Mouse (Mus musculus): ENCODE data around the gene Leap2.
"Not testable (repeated sequence)": the region's sequence is repeated elsewhere in the genome, so short reads cannot be mapped to it uniquely, and the experiment has no call there.

The Leap2 gene

DNA sequence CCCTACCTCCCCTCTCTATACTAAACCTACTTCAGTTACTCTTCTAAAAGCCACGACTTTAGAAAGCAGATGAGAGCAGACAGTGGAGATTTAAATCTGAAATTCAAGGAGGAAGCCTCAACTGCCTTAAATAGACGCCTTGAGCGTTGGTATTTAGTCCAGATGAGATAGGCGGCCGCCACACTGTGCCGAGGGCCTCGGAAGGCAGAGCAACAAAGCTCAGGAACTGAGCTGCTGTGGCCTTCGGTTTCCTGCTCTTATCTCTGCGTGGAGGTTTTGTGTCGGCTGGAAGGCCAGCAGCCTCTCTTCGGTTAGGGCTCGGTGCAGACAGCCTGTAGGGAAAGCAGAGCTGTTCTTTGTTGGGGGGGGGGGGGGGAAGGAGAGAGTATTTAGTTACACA lies 19.0 kb upstream of the Leap2 start:
- no peak for DNase-seq (ENCODE audit: low read depth)

DNA sequence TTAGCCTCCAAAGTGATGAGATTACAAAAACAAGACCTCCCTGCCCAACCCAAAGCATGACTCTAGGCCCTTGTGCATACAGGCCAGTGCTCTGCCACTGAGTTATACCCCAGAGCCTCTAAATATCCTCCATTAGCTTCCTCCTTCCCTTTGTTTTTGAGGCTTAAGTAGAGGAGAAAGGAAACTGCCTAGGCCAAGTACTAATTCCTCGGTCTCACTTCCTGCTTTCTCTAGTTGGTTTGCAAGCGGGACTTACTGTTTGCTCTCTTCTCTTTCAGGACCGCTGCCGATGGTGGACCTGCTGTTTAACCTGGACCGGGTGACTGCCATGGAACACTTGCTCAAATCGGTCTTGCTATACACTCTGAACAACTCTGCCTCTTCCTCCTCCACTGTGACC lies 13.4 kb upstream of the Leap2 start:
- DNase-seq (ENCODE audit: low read depth) = no peak

DNA sequence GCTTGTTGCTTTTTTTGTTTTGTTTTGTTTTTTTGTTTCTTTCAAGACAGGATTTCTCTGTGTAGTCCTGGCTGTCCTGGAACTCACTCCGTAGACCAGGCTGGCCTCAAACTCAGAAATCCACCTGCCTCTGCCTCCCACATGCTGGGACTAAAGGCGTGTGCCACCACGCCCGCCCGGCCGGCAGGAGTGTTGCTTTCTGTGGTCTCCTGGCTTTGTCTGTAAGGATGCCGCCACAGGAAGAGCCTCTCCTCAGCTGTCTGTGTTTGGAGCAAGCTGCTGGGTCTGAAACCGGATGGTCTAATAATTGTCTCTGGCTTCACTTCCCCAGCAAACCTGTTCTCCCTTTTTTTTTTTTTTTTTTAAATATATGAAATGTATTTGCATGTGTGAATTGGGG lies 12.5 kb upstream of the Leap2 start:
- DNase-seq (ENCODE audit: low read depth) = no peak

DNA sequence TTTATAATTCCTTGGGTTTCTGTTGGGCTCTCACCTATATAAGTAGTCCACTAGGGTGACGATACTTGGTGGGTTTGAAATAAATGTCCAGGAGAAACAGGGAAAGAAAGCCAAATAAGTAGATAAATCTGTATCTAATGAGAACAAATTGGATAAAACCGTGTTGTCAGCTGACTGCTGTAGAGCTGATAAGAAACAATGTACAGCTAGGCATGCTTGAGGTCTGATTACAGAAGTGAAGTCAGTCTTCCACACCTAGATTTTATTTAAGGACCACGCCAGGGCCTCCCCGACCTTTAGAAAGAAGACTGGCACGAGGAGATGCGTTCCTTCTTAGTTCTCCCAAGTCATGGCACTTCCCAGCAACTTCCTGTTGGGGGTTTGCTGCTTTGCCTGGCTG lies 10.1 kb upstream of the Leap2 start:
- DNase-seq (ENCODE audit: low read depth) = no peak

DNA sequence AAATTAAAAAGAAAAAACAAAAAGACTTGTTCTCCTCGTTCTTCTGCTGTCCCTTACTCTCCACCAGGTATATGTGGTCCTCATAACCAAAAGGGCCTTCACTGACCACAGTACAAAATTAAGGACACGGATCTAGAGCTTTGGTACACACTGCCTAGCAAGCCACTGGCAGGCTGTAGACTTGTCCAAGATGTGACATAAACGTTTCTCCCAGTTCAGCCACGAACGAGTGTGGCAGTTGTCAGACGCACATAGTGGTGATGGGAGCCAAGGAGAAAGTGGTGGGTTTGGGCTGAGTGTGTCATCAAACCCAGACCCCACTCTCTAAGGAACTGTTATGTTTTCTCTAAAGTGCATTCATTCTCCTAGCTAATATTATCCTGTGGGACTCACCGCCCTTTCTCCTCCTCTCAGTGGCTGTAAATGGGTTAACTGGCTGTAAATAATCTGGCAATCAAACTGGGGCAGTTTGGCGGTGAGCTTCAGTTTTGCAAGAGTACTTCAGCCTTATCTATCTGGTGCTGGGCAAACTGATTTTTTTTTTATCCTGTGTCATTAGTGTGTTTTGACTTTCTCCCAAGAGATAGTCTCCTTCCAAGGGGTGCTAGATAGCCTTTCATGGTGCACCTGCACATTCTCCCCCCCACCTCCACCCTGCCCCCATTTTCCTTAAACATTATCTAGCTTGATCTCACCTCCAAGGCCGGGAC lies 8.5 kb upstream of the Leap2 start:
- no peak for DNase-seq (ENCODE audit: low read depth)

DNA sequence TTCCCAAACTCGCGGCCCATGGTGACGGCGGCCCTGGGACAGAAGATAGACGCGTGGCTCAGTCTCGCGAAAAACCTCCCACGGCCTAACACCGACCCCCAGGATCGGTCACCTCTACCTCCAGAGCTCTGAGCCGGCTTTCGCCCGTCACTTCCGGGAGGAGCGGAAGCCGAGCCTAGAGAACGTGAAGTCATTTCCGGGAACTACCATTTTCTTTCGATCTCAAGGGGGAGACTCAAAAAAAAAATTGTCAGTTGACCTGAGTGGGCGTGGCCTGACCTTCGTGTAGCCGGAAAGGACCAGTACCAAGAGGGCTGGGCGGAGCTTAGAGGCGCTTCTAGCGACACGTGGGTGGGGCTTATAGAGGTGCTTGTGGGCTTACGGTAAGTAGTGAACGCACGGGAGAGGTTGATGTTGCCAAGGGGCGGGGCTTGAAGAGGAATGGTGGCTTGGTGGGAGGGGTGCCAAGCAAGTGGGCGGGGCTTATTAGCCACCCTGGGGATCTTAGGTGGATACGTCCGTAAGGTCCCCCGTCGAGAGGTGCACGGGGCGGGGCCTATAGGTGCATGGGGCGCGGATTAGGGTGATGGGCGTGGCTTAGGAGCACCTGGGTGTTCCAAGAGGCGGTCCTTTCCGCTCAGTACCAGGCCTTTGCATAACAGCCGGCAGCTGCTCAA lies 7.8 kb upstream of the Leap2 start, which contains the start of the genes Uqcrq and Gdf9:
Uqcrq (minus strand) TSS at position 162 of the 677 bp plus-strand sequence.
Gdf9 (plus strand) TSS at position 354 of the 677 bp plus-strand sequence.
- peak; percentile 99 for DNase-seq (ENCODE audit: low read depth)

DNA sequence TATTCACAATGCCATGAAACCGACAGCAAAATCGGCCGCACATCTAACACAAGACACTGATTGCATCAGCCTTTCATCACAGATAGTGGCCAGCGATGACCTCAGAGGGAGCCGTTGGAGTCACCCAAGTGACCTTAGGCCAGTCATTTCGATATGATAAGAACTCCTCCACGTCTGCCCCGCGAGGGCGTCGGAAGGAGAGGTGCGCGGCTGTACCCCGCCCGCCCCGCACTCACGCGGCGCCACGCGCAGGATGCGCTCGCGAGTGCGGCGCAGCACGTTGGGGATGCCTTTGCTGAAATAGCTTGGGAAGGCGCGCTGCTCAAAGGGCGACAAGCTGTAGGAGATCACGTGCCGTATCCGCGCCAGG lies 7.3 kb upstream of the Leap2 start:
- peak; percentile 22 for DNase-seq (ENCODE audit: low read depth)

DNA sequence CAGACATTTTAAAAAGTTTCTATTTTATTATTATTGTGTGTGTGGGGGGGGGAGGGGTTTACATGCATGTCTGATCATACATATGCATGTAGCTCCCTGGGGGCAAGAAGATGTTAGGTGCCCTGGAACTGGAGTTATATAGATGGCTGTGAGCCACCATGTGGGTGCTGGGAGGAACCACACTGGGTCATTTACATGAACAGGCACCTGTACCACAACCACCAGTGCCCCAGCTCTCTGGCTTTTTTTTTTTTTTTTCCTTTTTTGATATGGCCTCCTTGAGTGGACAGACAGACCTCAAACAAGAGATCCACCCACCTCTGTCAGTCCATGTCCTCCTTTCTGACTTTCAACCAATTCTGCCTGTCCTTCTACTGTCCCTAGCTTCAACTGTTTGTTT lies 6.2 kb upstream of the Leap2 start:
- DNase-seq (ENCODE audit: low read depth) = no peak

DNA sequence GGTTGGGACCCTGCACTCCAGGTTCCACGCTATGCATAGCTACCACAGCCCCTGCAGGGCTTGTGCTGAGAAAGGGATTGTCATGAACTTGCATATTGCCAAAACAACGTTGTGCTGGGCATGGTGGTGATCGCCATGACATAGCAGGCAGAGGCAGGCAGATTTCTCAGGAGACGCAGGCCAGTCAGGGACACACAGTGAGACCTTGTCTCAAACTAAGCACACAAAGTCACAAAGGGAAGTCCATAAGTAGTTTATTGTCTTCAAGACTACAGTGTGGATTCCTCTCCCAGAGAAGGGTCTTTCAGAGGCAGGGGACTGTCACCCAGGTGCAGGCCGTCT lies 5.7 kb upstream of the Leap2 start:
- DNase-seq (ENCODE audit: low read depth) = no peak

DNA sequence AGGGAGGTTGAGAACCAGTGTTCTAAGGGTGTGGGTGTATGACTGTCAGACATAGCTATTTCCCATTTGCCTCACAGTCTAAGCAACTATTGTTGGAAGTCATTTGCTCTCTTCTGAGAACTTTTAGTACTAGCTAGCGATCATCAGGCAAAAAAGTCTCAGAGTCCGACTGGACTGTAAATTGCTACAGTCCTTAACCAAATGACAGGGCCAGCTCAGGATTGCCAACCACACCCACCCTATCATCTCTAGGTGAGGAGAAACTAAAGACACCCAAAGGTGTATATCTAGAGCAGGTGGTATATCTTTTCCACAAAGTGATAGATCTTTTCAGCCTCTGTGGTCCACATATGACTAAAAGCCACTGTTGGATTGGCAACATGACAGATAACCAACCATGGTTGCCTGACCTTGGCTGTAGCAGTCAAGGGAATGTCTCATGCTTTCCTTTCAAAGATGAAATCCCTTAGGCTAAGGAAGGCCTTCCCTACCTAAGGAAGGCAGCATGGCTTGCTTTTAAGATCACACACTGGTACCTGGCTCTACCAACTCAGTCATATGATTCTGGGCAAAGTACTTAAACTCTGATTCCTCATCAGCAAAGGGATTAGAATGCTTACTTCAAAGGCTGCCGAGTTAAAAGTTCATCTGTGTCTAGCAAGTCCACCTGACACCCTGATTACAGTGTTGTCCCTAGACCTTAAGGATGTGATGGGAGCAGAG lies 5.2 kb upstream of the Leap2 start:
- DNase-seq (ENCODE audit: low read depth) = no peak

DNA sequence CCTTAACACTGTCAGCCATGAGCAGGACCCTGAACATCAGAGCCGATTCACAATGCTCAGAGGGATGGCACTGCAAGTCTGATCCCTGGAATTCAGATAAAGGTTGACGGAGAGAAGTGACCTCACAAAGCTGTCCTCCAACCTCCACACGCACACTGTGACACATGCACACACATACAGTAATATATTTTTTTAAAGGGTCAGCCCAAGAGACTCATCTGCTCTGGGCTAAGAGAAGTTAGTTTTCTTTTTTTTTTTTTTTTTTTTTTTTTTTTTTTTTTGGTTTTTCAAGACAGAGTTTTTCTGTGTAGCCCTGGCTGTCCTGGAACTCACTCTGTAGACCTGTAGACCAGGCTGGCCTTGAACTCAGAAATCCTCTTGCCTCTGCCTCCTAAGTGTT lies 3.9 kb upstream of the Leap2 start:
- DNase-seq (ENCODE audit: low read depth) = not testable (repeated sequence)

DNA sequence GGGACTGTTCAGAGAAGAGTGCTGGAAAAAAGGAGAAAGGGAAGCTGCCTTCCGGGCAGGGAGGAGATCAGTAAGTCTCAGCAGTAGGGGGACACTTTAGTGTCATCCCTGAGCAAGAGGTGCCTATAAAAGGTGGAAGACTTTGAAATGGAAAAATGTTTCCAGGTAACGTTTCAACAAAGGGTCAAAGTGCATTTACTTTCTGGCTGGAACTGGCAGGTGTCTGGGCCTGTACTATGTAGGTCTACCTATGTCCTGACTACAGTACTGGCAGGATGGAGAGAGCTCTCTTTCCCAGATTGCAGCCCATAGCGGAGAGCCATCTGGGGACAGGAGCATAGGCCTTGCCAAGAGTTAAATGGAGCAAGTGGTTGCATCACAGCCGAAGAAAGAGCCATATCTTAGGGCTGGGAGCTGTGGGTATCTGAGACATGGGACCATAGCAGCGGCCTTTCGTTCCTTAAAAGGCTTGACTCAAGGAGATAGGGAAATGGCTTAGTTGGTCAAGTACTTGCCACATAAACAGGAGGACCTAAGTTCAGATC lies 2.8 kb upstream of the Leap2 start:
- DNase-seq (ENCODE audit: low read depth) = no peak

DNA sequence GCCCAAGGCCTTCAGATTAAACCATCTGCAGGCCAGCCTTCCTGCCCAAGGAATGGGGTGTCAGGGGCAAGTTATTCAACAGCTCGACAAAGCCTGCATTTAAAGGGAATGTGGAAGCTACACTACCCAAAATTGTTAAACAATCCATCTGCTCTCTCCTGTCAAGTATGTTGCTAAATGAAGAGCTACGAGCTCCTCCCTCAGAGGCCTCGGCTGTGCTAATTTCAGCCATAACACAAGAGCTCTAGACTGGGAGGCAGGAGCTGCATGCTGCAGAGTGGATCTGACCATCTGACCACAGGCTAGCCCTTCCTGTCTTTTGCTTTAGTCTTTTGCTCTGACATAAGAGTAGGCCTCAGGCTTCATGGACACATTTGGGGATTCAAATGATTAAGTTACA lies 2.3 kb upstream of the Leap2 start:
- no peak for DNase-seq (ENCODE audit: low read depth)

DNA sequence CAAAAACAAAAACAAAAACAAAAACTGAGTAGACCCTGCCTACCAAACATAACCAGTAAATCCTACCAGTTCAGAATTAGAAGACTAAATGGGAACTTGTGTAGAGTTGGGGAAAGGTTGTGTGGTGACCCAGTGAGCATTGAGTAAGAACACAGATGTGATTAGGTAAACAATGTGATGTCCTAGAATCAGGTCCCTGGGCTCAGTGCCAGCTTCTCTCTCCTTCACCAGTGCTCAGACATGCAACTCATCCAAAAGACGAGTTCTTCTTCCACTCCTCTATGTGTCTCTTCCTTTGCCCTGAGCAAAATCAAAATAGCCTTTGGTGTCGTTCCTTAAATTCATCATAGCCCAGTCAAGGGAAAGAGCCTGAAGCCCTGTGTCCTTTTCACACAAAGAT lies 1.9 kb upstream of the Leap2 start:
- DNase-seq (ENCODE audit: low read depth) = no peak

DNA sequence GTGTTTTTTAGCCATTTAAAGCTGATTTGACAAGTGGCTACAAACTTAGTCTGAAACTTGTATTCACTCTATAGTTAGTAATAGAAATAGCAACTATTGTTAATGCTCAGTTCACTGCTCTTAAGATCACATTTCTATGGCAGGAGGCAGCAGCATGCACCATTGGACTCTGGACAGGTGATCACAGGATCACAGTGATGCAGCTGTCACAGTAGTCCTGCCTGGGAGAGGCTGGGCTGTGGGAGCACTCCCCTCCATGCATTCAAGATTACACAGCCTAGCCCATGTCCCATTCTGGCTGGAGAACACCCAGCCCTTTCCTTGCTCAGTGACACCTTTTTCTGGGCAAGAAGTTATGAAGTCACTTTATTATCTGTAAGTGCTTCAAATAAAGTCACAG lies 4.9 kb downstream of the Leap2 start:
- no peak for DNase-seq (ENCODE audit: low read depth)

DNA sequence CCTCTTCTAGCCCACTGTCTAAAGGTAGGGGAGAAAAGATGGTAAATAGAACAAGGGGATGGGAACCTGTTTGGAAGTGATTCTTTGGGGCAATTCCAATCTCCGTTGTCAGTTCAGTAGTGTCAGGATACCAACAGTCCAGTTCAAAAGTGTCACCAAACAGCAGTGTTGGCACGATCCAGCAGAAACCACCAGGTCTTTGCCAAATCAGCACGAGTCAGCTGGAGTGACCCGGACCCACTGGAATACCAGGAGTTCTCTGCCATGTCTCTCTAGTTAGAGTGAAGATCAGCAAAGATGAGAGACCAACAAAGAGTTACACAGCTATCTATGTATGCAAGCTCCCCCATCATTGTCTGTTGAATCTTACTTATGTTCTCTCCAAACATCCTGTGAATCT lies 9.1 kb downstream of the Leap2 start:
- DNase-seq (ENCODE audit: low read depth) = no peak

DNA sequence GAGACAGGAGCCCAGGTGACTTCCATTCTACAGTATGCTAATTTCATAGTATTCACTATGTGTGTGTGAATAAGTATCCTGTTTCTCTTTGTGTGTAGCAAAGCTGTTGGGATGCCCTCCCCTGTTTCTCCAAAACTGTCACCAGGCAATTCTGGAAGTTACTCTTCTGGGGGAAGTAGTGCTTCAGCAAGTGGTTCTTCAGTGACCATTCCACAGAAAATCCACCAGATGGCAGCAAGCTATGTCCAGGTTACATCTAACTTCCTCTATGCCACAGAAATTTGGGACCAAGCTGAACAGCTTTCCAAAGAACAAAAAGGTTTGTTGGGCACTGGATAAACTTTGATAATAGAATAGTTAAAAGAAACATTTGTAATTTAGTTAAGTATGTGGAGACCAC lies 11.2 kb downstream of the Leap2 start:
- no peak for DNase-seq (ENCODE audit: low read depth)

DNA sequence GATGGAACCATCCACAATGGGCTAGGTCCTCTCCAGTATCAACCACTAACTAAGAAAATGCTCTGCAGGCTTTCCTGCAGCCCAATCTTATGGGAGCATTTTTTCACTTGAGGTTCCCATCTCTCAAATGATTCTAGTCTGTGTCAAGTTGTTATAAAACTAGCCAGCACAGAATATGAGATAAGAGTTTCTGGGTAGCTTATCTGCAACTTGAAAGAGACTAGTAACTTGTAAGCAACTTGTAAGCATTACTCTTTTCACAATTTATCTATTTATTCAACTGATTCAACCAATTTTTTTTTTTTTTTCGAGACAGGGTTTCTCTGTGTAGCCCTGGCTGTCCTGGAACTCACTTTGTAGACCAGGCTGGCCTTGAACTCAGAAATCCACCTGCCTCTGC lies 19.3 kb downstream of the Leap2 start:
- DNase-seq (ENCODE audit: low read depth) = no peak

DNA sequence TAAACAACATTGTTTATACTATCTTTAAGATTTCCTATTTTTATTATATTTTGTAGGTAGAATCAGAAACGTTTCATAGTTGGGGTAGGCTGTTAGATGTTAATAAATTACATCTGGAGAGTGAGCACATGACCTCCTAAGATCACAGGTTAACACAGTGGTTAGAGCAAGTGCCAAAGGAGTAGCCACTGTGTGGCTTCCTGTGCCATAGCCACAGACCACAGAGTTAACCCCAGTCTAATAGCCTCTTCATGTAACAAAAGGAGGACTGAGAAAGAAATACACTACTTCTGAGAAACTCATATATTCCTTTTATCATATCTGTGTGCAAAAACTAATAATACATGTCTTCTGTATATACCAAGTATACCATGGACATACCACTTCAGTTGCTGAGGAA lies 29.1 kb downstream of the Leap2 start:
- no peak for DNase-seq (ENCODE audit: low read depth)

DNA sequence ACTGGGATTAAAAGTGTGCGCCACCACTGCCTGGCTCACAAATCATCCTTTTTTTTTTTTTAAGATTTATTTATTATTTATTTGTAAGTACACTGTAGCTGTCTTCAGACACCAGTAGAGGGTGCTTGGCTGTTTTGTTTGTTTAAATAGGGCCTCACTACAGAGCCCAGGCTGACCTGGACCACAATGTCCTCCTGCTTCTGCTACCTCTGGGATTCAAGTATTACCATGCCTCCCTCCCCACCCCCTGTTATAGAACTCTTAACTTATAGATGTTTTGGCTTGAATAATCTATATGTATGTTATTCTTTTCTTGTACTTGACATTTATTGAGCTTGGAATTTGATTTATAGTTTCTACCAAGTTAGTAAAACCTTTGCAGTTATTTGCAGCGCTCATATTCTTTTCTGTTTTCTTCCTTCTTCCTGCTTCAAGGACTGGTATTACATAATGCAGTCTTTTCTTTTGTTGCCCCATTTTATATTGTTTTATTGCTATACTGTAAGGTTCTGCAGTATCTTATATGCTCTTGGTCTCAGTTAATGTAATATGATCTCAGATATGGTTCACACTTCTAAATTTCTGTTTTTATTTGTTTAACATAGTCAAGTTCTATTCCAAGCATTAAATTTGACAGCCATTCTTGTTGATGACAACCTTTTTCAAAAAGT lies 39.1 kb downstream of the Leap2 start:
- no peak for DNase-seq (ENCODE audit: low read depth)

DNA sequence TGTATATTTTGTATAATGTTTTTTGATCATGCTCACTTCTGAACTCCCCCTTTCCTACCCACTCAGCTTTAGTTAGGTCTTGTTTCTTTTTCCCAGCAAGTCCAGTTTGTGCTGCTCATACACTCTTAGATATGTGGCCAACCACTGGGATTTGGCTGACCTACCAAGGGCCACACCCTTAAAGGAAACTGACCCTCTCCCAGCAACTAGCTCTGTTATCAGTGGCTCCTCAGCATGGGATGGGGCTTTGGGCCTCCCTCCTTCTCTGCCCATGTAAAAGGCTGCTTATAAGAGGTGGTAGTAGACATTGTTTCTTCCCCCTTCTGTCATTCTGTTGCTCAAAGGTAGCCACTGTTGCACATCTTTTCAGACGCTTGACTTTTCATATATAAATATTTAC lies 44.1 kb downstream of the Leap2 start:
- DNase-seq (ENCODE audit: low read depth) = no peak

Data from c-Kit-positive CD71-negative TER-119-negative erythroid progenitor cells, embryonic 14.5 days (primary cell).